Mouse (Mus musculus) C2C12 (cell line): ENCODE data around the gene Arhgap28.

Source experiments
- CEBPB ChIP-seq: IDR thresholded peaks from one replicate; pipeline ENCODE4 v1.6.1; 2011; ENCODE audit warnings: low read depth, mild to moderate bottlenecking, control low read depth, moderate library complexity
- CTCF ChIP-seq: IDR thresholded peaks from one replicate; pipeline ENCODE4 v1.5.1; 2011; ENCODE audit not compliant: control insufficient read depth, insufficient read depth, insufficient read length
- MYOG ChIP-seq: IDR thresholded peaks from one replicate; pipeline ENCODE4 v1.6.1; 2011; ENCODE audit not compliant: control insufficient read depth, insufficient read length; ENCODE audit errors: extremely low read depth
- USF1 ChIP-seq: IDR thresholded peaks from one replicate; pipeline ENCODE4 v1.6.1; 2011; ENCODE audit warnings: low read depth, mild to moderate bottlenecking, control low read depth, moderate library complexity

- TF ChIP-seq CTCF (no peak), USF1 (no peak), CEBPB (no peak), MYOG (no peak)
These were observed 96.3 kb downstream of the Arhgap28 start for GRCm38 (mm10) chr17:67907532-67908054.
